Mouse (Mus musculus) liver, embryonic 11.5 days (tissue): ENCODE data around the gene Pknox2. TPM values are rescaled to one million over a fixed set of nuclear protein-coding genes. Genes with fewer than 3 reads are reported as not detected.

Experiments used
- ATAC-seq: fragments of 200-750 bp; cut with Nextera tagmentation; replicated peaks from 2 replicates; pipeline ENCODE4 v1.8.0; 2017; ENCODE audit warnings: moderate number of reproducible peaks, mild to moderate bottlenecking, moderate TSS enrichment, moderate library complexity; ENCODE audit not compliant: low FRiP score
- DNase-seq: peaks from one replicate; pipeline ENCODE4 v3.0.0-alpha.2; 2017; ENCODE audit warnings: low spot score
- H3K27ac ChIP-seq: fragments of 300-500 bp; sonication (generic); 2 replicates; pipeline ENCODE4 v1.5.1; 2014; ENCODE audit warnings: mild to moderate bottlenecking, low read depth, low read length, control low read depth
- H3K27me3 ChIP-seq: fragments of 300-500 bp; sonication (generic); replicated peaks from 2 replicates; pipeline ENCODE4 v1.6.1; 2014; ENCODE audit warnings: low read length, mixed read lengths; ENCODE audit not compliant: control insufficient read depth, insufficient read depth
- H3K36me3 ChIP-seq: fragments of 300-500 bp; sonication (generic); 2 replicates; pipeline ENCODE4 v1.6.1; 2014; ENCODE audit warnings: mild to moderate bottlenecking, low read length, moderate library complexity, mixed read lengths; ENCODE audit not compliant: control insufficient read depth, insufficient read depth
- H3K4me1 ChIP-seq: fragments of 300-500 bp; sonication (generic); replicated peaks from 2 replicates; pipeline ENCODE4 v1.6.1; 2014; ENCODE audit warnings: low read length, mixed read lengths; ENCODE audit not compliant: control insufficient read depth, insufficient read depth
- H3K4me2 ChIP-seq: fragments of 300-500 bp; sonication (generic); 2 replicates; pipeline ENCODE4 v1.6.1; 2014; ENCODE audit warnings: mild to moderate bottlenecking, control low read depth, moderate library complexity
- H3K4me3 ChIP-seq: fragments of 300-500 bp; sonication (generic); 2 replicates; pipeline ENCODE4 v1.5.1; 2014; ENCODE audit warnings: low read depth, low read length, control low read depth
- H3K9ac ChIP-seq: fragments of 300-500 bp; sonication (generic); 2 replicates; pipeline ENCODE4 v1.6.1; 2014; ENCODE audit warnings: low read depth, low read length, control low read depth
- H3K9me3 ChIP-seq: fragments of 300-500 bp; sonication (generic); 2 replicates; pipeline ENCODE4 v1.6.1; 2016; ENCODE audit warnings: low read length, inconsistent platforms, mixed read lengths; ENCODE audit not compliant: control insufficient read depth
- WGBS: fragments of 180-500 bp; shearing (Covaris S2); extraction: QIAGEN DNeasy Blood & Tissue Kit; methylation state at CpG from one replicate; pipeline ENCODE4 v1.1.7; 2014; 5-methylcytosine and 5-hydroxymethylcytosine counted together
- polyA plus RNA-seq: library from polyadenylated mRNA; unstranded; fragments of >200 nt; fragmentation: Nextera tagmentation; extraction: Ambion mirVana; gene quantifications from 2 replicates; pipeline ENCODE4 v1.2.1, GENCODE M21; 2014

The Pknox2 gene
- polyA plus RNA-seq, 1 experiment from 2014 or later: 2.9 TPM

DNA sequence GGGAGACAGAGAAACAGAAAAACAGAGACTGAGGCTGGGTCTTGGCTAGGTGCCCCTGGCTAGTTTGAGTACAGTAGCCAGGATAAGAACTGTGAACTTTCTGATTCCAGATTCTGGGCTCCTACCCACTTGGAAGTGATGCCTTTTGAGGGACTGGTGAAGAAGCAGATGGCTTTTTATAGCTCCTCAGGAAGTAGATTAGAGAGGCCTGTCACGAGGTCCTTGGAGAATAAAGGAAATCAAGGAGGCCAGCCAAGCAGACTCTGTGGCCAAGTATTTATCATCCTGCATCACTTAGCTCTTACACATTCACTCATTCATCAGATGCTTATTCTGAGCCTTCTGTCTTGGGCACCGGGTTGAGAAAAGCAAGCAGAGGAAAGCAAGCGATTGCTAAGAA lies 28.8 kb upstream of the Pknox2 start:
- WGBS: 60% methylated on average over 3 of the region's 3 CpGs

DNA sequence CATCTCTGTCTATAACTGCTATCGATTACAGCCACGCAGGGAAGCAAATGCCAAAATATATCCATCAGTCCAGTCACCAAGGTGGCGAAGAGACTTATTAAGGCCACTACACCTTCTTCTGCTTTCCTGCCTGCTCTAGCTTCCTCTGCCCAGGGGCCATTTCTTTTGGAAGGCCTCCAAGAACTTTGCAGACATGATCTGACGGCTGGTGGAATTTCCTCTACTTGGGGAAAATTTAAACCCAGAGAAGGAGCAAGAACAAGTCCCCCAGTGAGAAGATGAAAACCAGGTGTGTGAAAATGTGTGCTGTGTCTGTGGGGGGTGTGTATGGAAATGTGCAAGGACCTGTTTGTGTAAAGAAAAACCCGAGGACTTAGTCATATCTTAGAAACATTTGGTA lies 26.2 kb upstream of the Pknox2 start:
- Histone ChIP-seq H3K4me3 (no peak overlapping the region), H3K4me2 (no peak overlapping the region), H3K27me3 (peaks cover 5% of the 10 kb centered on the region), H3K9ac (no peak overlapping the region), H3K27ac (no peak overlapping the region), H3K36me3 (no peaks in the 10 kb centered on the region), H3K9me3 (no peaks in the 10 kb centered on the region), H3K4me1 (no peaks in the 10 kb centered on the region)
- DNase-seq (no peak), ATAC-seq (no peak)
- 66% methylated on average over 5 of the region's 5 CpGs for WGBS

More for the DNA sequence above, 28.8 kb upstream of the Pknox2 start:
- H3K4me2 ChIP-seq: no peak overlapping the region
- no peaks in the 10 kb centered on the region for H3K36me3 ChIP-seq
- H3K4me3 ChIP-seq: no peak overlapping the region
- H3K9me3 ChIP-seq: no peaks in the 10 kb centered on the region
- no peak for ATAC-seq
- DNase-seq: no peak
- H3K27ac ChIP-seq: no peak overlapping the region
- H3K4me1 ChIP-seq: no peaks in the 10 kb centered on the region
- peaks cover 5% of the 10 kb centered on the region for H3K27me3 ChIP-seq
- H3K9ac ChIP-seq: no peak overlapping the region

DNA sequence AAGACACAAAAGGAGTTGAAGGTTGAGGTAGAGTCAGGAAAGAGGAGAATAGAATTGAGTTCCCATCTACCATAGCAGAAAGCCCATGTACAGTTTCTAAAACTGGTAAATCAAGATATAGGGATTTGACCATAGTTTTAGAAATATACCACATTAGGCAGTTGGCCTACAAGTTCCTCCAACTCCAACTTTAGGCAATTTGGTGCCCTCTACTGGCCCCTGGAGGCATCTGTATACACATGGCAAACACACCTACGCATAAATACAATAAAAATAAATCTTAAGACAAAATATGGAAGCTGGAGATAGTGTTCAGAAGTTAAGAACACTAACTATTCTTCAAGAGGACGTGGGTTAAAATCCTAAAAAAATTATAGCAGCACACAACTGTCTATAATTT lies 19.7 kb upstream of the Pknox2 start:
- no peak overlapping the region for H3K4me2 ChIP-seq
- no peaks in the 10 kb centered on the region for H3K9me3 ChIP-seq
- no peak overlapping the region for H3K9ac ChIP-seq
- H3K36me3 ChIP-seq: no peaks in the 10 kb centered on the region
- no peak overlapping the region for H3K27ac ChIP-seq
- DNase-seq (no peak), ATAC-seq (no peak)
- H3K4me1 ChIP-seq: no peaks in the 10 kb centered on the region
- H3K4me3 ChIP-seq: no peak overlapping the region
- H3K27me3 ChIP-seq: no peaks in the 10 kb centered on the region
- 58% methylated on average over 2 of the region's 2 CpGs for WGBS

DNA sequence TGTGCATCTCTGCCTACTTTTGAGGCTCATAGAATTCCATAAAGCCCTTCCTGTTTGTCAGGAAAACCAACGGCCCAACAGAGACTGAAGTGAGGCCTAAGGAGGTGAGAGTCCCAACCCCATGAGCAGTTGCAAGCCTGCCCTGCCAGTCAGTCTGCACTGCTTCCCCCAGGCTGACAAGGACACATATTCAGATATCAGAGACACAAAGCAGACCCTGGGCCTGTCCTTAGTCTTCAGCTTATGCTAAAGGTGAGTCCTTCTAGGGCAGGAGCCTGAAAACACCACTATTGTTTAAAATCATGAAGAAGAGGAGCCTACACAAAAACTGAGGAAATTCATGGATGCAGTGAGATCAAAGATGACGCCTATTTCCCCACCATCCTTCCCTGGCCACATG lies 13.5 kb upstream of the Pknox2 start:
- Histone ChIP-seq H3K4me3 (no peak overlapping the region), H3K27ac (no peak overlapping the region), H3K4me2 (no peak overlapping the region), H3K9me3 (no peaks in the 10 kb centered on the region), H3K36me3 (no peaks in the 10 kb centered on the region), H3K4me1 (no peaks in the 10 kb centered on the region), H3K9ac (no peak overlapping the region), H3K27me3 (no peaks in the 10 kb centered on the region)
- ATAC-seq (no peak), DNase-seq (peak; percentile 5)
- WGBS: 69% methylated on average over 2 of the region's 2 CpGs

DNA sequence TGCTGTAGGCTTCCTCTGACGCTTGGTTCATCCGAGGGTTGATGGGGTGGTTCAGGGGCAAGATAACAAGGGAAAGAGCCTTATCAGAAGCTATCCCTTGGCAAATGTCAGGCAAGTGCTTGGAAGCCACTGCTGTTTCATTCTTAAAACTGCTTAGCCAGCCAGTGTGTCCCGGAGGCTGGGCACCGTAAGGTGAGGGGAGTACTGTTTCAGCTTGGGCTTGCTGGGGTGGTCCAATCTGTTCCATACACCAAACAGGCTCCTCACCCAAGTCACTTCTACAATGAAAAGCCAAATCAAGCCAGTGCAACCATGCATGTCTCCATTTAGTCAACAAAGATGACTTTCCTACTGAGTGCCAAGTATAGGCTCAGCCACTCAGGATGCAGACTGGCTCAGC lies 679 bp upstream of the Pknox2 start:
- no peaks in the 10 kb centered on the region for H3K9me3 ChIP-seq
- peaks cover 55% of the 10 kb centered on the region for H3K27me3 ChIP-seq
- H3K9ac ChIP-seq: no peak overlapping the region
- DNase-seq: peak; percentile 22
- no peaks in the 10 kb centered on the region for H3K4me1 ChIP-seq
- no peak overlapping the region for H3K27ac ChIP-seq
- ATAC-seq: no peak
- no peak overlapping the region for H3K4me3 ChIP-seq
- H3K36me3 ChIP-seq: no peaks in the 10 kb centered on the region
- 38% methylated on average over 4 of the region's 4 CpGs for WGBS
- H3K4me2 ChIP-seq: no peak overlapping the region

- peaks cover 58% of the 10 kb centered on the region for H3K27me3 ChIP-seq
- H3K9me3 ChIP-seq: no peaks in the 10 kb centered on the region
- peak overlapping the region; percentile 79 for H3K27ac ChIP-seq
- ATAC-seq: peak; percentile 73
- H3K4me1 ChIP-seq: no peaks in the 10 kb centered on the region
- no peaks in the 10 kb centered on the region for H3K36me3 ChIP-seq
- H3K9ac ChIP-seq: peak overlapping the region; percentile 60
- peak overlapping the region; percentile 63 for H3K4me3 ChIP-seq
- H3K4me2 ChIP-seq: peak overlapping the region; percentile 78
- WGBS: 0% methylated on average over 55 of the region's 75 CpGs
- DNase-seq: peak; percentile 67
Measured at GRCm38 (mm10) chr9:37146603-37147358, 426 bp downstream of the Pknox2 start.

- Histone ChIP-seq H3K27me3 (peaks cover 60% of the 10 kb centered on the region), H3K9ac (peak overlapping the region; percentile 60), H3K4me1 (no peaks in the 10 kb centered on the region), H3K27ac (peak overlapping the region; percentile 79), H3K4me2 (peak overlapping the region; percentile 78), H3K36me3 (no peaks in the 10 kb centered on the region), H3K9me3 (no peaks in the 10 kb centered on the region), H3K4me3 (peak overlapping the region; percentile 63)
- 1% methylated on average over 12 of the region's 12 CpGs for WGBS
- peak; percentile 27; the same call in 1 of the 2 replicates for ATAC-seq
- DNase-seq: peak; percentile 67
Measured at GRCm38 (mm10) chr9:37146353-37146602, 929 bp downstream of the Pknox2 start.

GRCm38 (mm10) chr9:37145616-37146352 lies 1.4 kb downstream of the Pknox2 start:
- Histone ChIP-seq H3K27me3 (peaks cover 64% of the 10 kb centered on the region), H3K27ac (no peak overlapping the region; the same call in 1 of the 2 replicates), H3K9me3 (no peaks in the 10 kb centered on the region), H3K9ac (peak overlapping the region; percentile 60), H3K36me3 (no peaks in the 10 kb centered on the region), H3K4me1 (no peaks in the 10 kb centered on the region), H3K4me3 (peak overlapping the region; percentile 63), H3K4me2 (peak overlapping the region; percentile 78)
- WGBS: under 1% methylated on average over 43 of the region's 43 CpGs
- no peak for ATAC-seq
- peak; percentile 60 for DNase-seq
